Mouse (Mus musculus): ENCODE results near the gene Ndc80. TPM values are rescaled to one million over a fixed set of nuclear protein-coding genes. Genes with fewer than 3 reads are reported as not detected.
"Not testable (repeated sequence)": the region's sequence is repeated elsewhere in the genome, so short reads cannot be mapped to it uniquely, and the experiment has no call there.

The Ndc80 gene
- total RNA-seq (2022): under 1 TPM; 0.37 to 0.82 (median 0.44) TPM

- DNase-seq (ENCODE audit: low spot score in 2 of 2): peak; percentile 76 to 92
These were observed at the start of gene Ndc80 for GRCm38 (mm10) chr17:71526711-71527564. Ndc80 (minus strand) TSS chr17:71526857.

GRCm38 (mm10) chr17:71561631-71562030, 35.0 kb upstream of the Ndc80 start:
- no peak for DNase-seq (ENCODE audit: low spot score in 2 of 2)

- DNase-seq (ENCODE audit: low spot score in 2 of 2): peak in 1 of 2 experiments; percentile 3
These were observed 26.2 kb upstream of the Ndc80 start for GRCm38 (mm10) chr17:71552901-71553300.

GRCm38 (mm10) chr17:71551757-71552451, 25.2 kb upstream of the Ndc80 start, which contains the start of gene Spdya:
Spdya (plus strand) TSS chr17:71552061.
- DNase-seq (ENCODE audit: low spot score in 2 of 2): peak; percentile 70 to 73

- DNase-seq (ENCODE audit: low spot score in 2 of 2): no peak
These were observed 24.7 kb upstream of the Ndc80 start for GRCm38 (mm10) chr17:71551350-71551749.

GRCm38 (mm10) chr17:71548586-71548985, 21.9 kb upstream of the Ndc80 start:
- no peak for DNase-seq (ENCODE audit: low spot score in 2 of 2)

GRCm38 (mm10) chr17:71537164-71537563, 10.5 kb upstream of the Ndc80 start:
- no peak for DNase-seq (ENCODE audit: low spot score in 2 of 2)

GRCm38 (mm10) chr17:71535595-71535994, 8.9 kb upstream of the Ndc80 start:
- not testable (repeated sequence) for DNase-seq (ENCODE audit: low spot score in 2 of 2)

GRCm38 (mm10) chr17:71528042-71528441, 1.4 kb upstream of the Ndc80 start:
- no peak for DNase-seq (ENCODE audit: low spot score in 2 of 2)

GRCm38 (mm10) chr17:71526302-71526708, 352 bp downstream of the Ndc80 start:
- DNase-seq (ENCODE audit: low spot score in 2 of 2): no peak

GRCm38 (mm10) chr17:71510297-71510696, 16.4 kb downstream of the Ndc80 start:
- DNase-seq (ENCODE audit: low spot score in 2 of 2): no peak

GRCm38 (mm10) chr17:71506832-71507231, 19.8 kb downstream of the Ndc80 start:
- no peak for DNase-seq (ENCODE audit: low spot score in 2 of 2)

- no peak for DNase-seq (ENCODE audit: low spot score in 2 of 2)
These were observed 30.9 kb downstream of the Ndc80 start for GRCm38 (mm10) chr17:71495784-71496183.

GRCm38 (mm10) chr17:71491332-71491686, 35.3 kb downstream of the Ndc80 start:
- DNase-seq (ENCODE audit: low spot score in 2 of 2): no peak

- DNase-seq (ENCODE audit: low spot score in 2 of 2): no peak
These were observed 35.9 kb downstream of the Ndc80 start for GRCm38 (mm10) chr17:71490666-71491331.

- DNase-seq (ENCODE audit: low spot score in 2 of 2): no peak
These were observed 36.8 kb downstream of the Ndc80 start for GRCm38 (mm10) chr17:71489703-71490461.

- no peak for DNase-seq (ENCODE audit: low spot score in 2 of 2)
These were observed 40.3 kb downstream of the Ndc80 start for GRCm38 (mm10) chr17:71486231-71486851.

- no peak for DNase-seq (ENCODE audit: low spot score in 2 of 2)
These were observed 40.8 kb downstream of the Ndc80 start for GRCm38 (mm10) chr17:71485791-71486230.

GRCm38 (mm10) chr17:71484711-71485110, 41.9 kb downstream of the Ndc80 start:
- no peak for DNase-seq (ENCODE audit: low spot score in 2 of 2)

GRCm38 (mm10) chr17:71483418-71484060, 43.1 kb downstream of the Ndc80 start:
- no peak for DNase-seq (ENCODE audit: low spot score in 2 of 2)

Measured in left cerebral cortex, adult 8-10 months (tissue).